Mouse (Mus musculus): ENCODE measurements at regions not wholly inside any gene's neighbourhood (a gene's known extent, or its start where the extent isn't known, plus 50 kb on each side); places are given as distances from the start of the nearest gene placed in this dataset.

DNA sequence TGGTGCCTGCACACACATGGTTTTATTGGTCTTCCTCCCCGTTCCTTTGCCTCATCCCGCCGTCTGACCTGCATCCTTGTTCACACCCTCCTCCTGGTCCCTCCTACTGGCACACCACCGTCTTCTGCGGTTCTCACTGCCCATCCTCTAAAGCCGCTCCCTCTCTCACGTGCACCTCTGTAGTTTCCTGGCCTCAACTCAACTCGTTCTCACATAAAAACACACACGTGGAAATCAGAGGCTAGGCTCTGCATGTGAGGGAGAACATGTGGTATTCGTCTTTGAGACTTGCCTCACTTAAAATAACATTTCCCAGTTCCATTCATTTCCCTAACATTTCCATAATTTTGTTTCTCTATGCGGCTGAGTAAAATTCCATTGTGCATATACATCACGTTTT is 69.5 kb downstream of the Aldh8a1 start:
- ATAC-seq (ENCODE audit: low read depth) (no peak), DNase-seq (no peak)
- no peak overlapping the region for H3K27ac ChIP-seq
- 60% methylated on average over 12 of the region's 12 CpGs for WGBS (ENCODE audit: insufficient replicate concordance)
- no peak overlapping the region for H3K4me3 ChIP-seq (replicated peaks)
- no peaks in the 10 kb centered on the region for H3K9me3 ChIP-seq (replicated peaks)
- H3K4me1 ChIP-seq (replicated peaks): peaks cover 20% of the 10 kb centered on the region
- no peaks in the 10 kb centered on the region for H3K36me3 ChIP-seq
- H3K27me3 ChIP-seq: no peaks in the 10 kb centered on the region
- no peak overlapping the region for H3K9ac ChIP-seq
- H3K4me2 ChIP-seq: no peak overlapping the region

DNA sequence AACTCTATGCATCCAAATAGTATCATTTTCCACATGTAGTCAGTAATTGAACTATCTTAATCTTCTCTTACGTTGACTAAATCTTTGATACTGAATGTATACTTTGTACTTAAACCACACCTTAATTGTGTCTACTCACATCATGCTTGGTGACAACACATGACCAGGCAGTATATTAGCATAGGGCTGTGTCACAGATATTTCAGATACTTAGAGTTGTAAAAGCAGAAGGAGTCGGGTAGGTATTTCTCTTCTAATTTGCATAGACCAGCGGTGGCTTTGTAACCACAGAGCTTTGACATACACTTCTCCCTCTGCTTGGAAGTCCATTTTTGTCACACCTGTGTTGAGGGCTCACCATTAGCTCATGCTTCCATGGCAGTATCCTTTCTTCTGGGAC is 71.0 kb downstream of the Aldh8a1 start:
- Histone ChIP-seq H3K27me3 (no peaks in the 10 kb centered on the region), H3K27ac (no peak overlapping the region), H3K9ac (no peak overlapping the region), H3K4me2 (no peak overlapping the region), H3K4me3 (replicated peaks) (no peak overlapping the region), H3K9me3 (replicated peaks) (no peaks in the 10 kb centered on the region), H3K4me1 (replicated peaks) (peaks cover 14% of the 10 kb centered on the region), H3K36me3 (no peaks in the 10 kb centered on the region)
- ATAC-seq (ENCODE audit: low read depth) (no peak), DNase-seq (no peak)
- WGBS (ENCODE audit: insufficient replicate concordance): 53% methylated on average over 3 of the region's 3 CpGs

DNA sequence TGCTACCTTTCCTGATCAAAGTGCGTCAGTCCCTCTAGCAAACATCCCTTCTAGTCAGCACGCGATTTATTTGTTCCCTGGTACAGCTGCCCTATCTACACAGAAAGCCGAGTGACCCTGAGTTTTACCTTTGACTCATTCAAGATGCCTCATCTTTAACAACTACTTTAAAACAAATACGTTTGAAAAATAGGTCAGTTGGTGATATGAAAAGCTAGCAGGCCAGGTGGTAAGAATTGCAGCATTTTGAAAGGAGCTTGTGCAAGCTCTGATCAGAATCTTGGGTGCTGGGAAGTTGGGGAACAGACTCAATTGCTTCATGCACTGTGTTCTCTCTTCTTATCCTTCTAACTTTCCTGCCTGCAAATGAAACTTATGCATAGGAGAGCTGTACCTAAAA is 71.9 kb downstream of the Aldh8a1 start:
- Histone ChIP-seq H3K27ac (no peak overlapping the region), H3K36me3 (no peaks in the 10 kb centered on the region), H3K4me2 (no peak overlapping the region), H3K9ac (no peak overlapping the region), H3K27me3 (no peaks in the 10 kb centered on the region), H3K4me1 (replicated peaks) (peaks cover 6% of the 10 kb centered on the region), H3K4me3 (replicated peaks) (no peak overlapping the region), H3K9me3 (replicated peaks) (no peaks in the 10 kb centered on the region)
- WGBS (ENCODE audit: insufficient replicate concordance): 63% methylated on average over 5 of the region's 5 CpGs
- ATAC-seq (ENCODE audit: low read depth): no peak
- DNase-seq: no peak

DNA sequence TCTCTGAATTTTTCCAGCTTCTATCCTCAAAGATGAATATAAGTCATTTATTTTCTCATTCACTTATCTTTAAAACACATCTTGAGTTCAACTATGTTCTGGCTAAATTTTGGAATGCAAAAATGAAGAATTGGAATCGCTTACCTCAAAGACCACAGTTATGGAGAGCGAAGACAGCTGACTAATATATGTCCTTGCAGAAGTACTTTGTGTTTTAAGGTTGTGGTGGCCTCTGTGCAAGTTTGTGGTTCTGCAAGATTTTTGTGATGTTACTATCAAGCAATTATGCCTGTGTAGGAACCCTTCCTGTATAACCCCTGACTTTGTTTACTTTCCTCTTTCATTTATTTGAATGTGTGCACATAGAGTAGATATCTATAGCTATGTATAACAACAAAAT is 75.5 kb downstream of the Aldh8a1 start:
- Histone ChIP-seq H3K36me3 (no peaks in the 10 kb centered on the region), H3K9me3 (replicated peaks) (no peaks in the 10 kb centered on the region), H3K27me3 (no peaks in the 10 kb centered on the region), H3K4me2 (no peak overlapping the region), H3K4me3 (replicated peaks) (no peak overlapping the region), H3K9ac (no peak overlapping the region), H3K27ac (no peak overlapping the region), H3K4me1 (replicated peaks) (no peaks in the 10 kb centered on the region)
- DNase-seq (no peak), ATAC-seq (ENCODE audit: low read depth) (no peak)
- 77% methylated on average over 2 of the region's 2 CpGs for WGBS (ENCODE audit: insufficient replicate concordance)

DNA sequence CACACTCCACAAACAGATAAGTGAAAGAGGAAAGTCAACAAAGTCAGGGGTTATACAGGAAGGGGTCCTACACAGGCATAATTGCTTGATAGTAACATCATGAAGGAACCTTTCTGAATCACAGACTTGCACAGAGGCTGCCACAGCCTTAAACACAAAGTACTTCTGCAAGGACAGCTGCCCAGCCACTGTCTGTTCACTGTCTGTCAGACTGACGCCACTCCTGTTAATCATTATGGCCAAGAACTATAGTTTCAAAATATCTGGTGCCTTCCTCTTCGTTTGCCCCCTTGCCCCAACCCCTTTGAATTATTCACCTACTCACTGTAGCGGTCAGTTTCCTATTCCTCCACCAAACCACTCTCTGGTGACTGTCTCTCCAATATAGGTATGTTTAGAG is 76.4 kb downstream of the Aldh8a1 start:
- Histone ChIP-seq H3K4me2 (no peak overlapping the region), H3K36me3 (no peaks in the 10 kb centered on the region), H3K4me3 (replicated peaks) (no peak overlapping the region), H3K9ac (no peak overlapping the region), H3K4me1 (replicated peaks) (no peaks in the 10 kb centered on the region), H3K27ac (no peak overlapping the region), H3K27me3 (no peaks in the 10 kb centered on the region), H3K9me3 (replicated peaks) (no peaks in the 10 kb centered on the region)
- DNase-seq (no peak), ATAC-seq (ENCODE audit: low read depth) (no peak)
- WGBS (ENCODE audit: insufficient replicate concordance): 66% methylated on average over 3 of the region's 3 CpGs

DNA sequence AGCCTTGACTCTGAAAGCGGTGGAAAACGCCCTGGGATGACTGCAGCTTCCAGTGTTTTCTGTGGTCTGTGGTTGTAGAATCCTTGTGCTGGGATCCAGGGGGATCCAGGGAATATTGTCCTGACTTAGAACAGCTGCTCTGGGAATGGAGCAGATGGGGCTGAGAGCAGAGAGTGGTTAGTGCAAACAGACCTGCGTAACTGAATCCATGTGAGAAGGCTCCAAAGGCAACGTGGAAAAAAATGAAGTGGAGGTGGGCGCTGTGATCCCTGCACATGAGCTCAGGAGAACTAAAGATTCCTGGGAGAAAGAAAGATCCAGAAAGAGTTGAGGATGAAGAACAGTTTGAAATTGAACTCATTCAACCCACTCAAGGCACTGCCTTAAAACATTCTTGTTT is 77.1 kb downstream of the Aldh8a1 start:
- H3K9ac ChIP-seq: no peak overlapping the region
- no peak overlapping the region for H3K4me2 ChIP-seq
- no peaks in the 10 kb centered on the region for H3K36me3 ChIP-seq
- H3K4me3 ChIP-seq (replicated peaks): no peak overlapping the region
- no peak overlapping the region for H3K27ac ChIP-seq
- 73% methylated on average over 5 of the region's 5 CpGs for WGBS (ENCODE audit: insufficient replicate concordance)
- ATAC-seq (ENCODE audit: low read depth) (no peak), DNase-seq (no peak)
- no peaks in the 10 kb centered on the region for H3K9me3 ChIP-seq (replicated peaks)
- H3K4me1 ChIP-seq (replicated peaks): no peaks in the 10 kb centered on the region
- H3K27me3 ChIP-seq: no peaks in the 10 kb centered on the region

DNA sequence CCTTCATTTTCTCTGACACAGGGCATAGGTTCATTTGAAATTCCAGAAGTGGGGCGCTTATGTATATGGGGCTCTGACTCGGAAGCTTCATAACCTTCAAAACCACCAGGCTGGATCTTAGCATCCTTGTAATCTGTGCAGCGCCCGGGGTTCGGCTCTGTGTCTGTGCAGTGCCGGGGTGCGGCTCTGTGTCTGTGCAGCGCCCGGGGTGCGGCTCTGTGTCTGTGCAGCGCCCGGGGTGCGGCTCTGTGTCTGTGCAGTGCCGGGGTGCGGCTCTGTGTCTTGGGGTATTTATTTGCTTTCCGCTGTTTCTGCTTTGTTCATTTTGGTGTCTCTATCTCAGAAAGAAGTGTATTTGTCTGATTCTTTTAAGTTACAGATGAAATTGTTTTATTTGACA is 77.7 kb downstream of the Aldh8a1 start:
- Histone ChIP-seq H3K9me3 (replicated peaks) (no peaks in the 10 kb centered on the region), H3K4me3 (replicated peaks) (no peak overlapping the region), H3K4me1 (replicated peaks) (no peaks in the 10 kb centered on the region), H3K27ac (no peak overlapping the region), H3K4me2 (no peak overlapping the region), H3K9ac (no peak overlapping the region), H3K27me3 (no peaks in the 10 kb centered on the region), H3K36me3 (no peaks in the 10 kb centered on the region)
- ATAC-seq (ENCODE audit: low read depth): no peak
- 77% methylated on average over 16 of the region's 16 CpGs for WGBS (ENCODE audit: insufficient replicate concordance)
- DNase-seq: no peak

DNA sequence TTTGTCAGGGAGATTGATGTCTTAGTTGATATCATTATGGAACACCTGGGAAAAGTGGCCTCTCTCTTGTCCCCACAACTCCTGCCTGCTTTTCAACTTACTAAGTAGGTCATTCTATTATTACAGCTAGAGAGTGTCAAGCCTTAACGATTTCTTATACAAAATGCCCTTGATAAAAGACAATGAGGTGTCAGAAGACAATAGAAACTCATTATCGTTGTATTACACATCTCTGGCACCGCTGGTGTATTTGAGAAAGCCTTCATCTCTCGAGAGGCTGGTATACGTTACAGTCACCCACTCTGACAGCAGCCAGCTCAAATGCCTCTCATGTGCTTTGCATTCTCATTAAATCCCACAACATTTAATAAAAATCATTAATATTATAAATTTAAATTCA is 78.8 kb downstream of the Aldh8a1 start:
- H3K9me3 ChIP-seq (replicated peaks): no peaks in the 10 kb centered on the region
- no peak overlapping the region for H3K4me3 ChIP-seq (replicated peaks)
- no peak overlapping the region for H3K4me2 ChIP-seq
- H3K36me3 ChIP-seq: no peaks in the 10 kb centered on the region
- no peaks in the 10 kb centered on the region for H3K4me1 ChIP-seq (replicated peaks)
- no peaks in the 10 kb centered on the region for H3K27me3 ChIP-seq
- no peak overlapping the region for H3K27ac ChIP-seq
- ATAC-seq (ENCODE audit: low read depth): no peak
- H3K9ac ChIP-seq: no peak overlapping the region
- DNase-seq: no peak
- WGBS (ENCODE audit: insufficient replicate concordance): 69% methylated on average over 5 of the region's 5 CpGs

DNA sequence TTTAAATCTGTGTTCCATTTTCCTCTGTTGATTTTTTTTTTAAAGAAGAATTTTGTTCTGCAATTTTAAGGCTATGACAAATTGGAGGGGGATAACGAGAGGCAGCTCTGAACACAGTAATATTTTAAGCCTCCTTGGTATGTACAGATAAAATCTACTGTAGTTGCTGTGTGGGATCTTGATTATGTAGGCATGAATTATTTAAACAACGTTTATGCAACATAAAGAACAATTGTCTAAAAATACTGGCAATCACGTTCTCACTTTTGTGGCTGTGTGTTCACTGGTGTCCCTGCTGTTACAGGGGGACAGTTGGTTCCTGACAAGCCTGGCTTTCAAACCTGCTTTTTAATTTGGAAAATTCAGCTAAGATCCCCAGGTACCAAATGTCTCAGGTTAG is 79.3 kb downstream of the Aldh8a1 start:
- WGBS (ENCODE audit: insufficient replicate concordance): 50% methylated on average over 3 of the region's 3 CpGs
- Histone ChIP-seq H3K36me3 (no peaks in the 10 kb centered on the region), H3K27me3 (no peaks in the 10 kb centered on the region), H3K4me2 (no peak overlapping the region), H3K27ac (no peak overlapping the region), H3K4me3 (replicated peaks) (no peak overlapping the region), H3K9me3 (replicated peaks) (no peaks in the 10 kb centered on the region), H3K4me1 (replicated peaks) (no peaks in the 10 kb centered on the region), H3K9ac (no peak overlapping the region)
- DNase-seq (no peak), ATAC-seq (ENCODE audit: low read depth) (no peak)

DNA sequence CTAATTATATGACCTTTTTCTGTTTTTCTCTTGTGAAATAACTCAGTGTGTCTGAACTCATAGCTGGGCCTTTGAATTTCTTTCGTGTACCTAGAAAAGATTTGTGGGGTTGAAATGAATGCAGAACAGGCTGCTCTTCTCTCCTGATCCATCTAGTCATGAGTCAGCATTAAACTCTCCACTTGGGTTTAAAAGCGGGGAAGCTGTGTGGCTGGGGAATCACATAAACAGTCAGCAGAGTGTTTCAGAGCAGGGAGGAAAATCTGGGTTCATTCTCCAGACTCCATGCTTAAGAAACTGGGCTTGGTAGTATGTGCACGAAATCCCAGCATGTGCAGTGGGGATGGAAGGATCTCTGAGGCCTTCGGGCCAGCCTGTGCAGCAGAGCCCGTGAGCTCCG is 79.9 kb downstream of the Aldh8a1 start:
- H3K4me3 ChIP-seq (replicated peaks): no peak overlapping the region
- H3K27me3 ChIP-seq: no peaks in the 10 kb centered on the region
- no peaks in the 10 kb centered on the region for H3K9me3 ChIP-seq (replicated peaks)
- DNase-seq (no peak), ATAC-seq (ENCODE audit: low read depth) (no peak)
- H3K4me1 ChIP-seq (replicated peaks): no peaks in the 10 kb centered on the region
- H3K9ac ChIP-seq: no peak overlapping the region
- H3K4me2 ChIP-seq: no peak overlapping the region
- no peak overlapping the region for H3K27ac ChIP-seq
- 67% methylated on average over 6 of the region's 6 CpGs for WGBS (ENCODE audit: insufficient replicate concordance)
- no peaks in the 10 kb centered on the region for H3K36me3 ChIP-seq

DNA sequence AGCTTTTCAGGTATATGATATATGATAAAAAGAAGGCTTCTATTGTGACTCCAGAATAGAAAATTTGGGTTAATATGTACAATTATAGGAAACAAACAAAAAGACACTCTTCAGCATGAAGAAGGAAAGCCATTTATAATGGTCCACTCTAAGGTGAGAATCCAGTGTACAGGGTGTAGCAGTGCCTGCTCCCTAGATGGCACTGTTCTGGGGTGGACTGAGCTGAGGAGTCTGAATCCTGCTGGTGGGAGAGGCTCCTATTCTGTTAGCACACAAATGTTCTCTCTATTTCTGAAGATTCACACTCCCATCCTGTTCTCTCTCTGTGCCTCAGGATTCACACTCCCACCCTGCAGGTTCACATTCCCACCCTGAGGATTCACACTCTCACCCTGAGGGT is 81.5 kb downstream of the Aldh8a1 start:
- ATAC-seq (ENCODE audit: low read depth) (no peak), DNase-seq (no peak)
- H3K4me1 ChIP-seq (replicated peaks): no peaks in the 10 kb centered on the region
- H3K9ac ChIP-seq: no peak overlapping the region
- H3K36me3 ChIP-seq: no peaks in the 10 kb centered on the region
- H3K27ac ChIP-seq: no peak overlapping the region
- no peaks in the 10 kb centered on the region for H3K27me3 ChIP-seq
- no peak overlapping the region for H3K4me3 ChIP-seq (replicated peaks)
- no peak overlapping the region for H3K4me2 ChIP-seq
- no peaks in the 10 kb centered on the region for H3K9me3 ChIP-seq (replicated peaks)

DNA sequence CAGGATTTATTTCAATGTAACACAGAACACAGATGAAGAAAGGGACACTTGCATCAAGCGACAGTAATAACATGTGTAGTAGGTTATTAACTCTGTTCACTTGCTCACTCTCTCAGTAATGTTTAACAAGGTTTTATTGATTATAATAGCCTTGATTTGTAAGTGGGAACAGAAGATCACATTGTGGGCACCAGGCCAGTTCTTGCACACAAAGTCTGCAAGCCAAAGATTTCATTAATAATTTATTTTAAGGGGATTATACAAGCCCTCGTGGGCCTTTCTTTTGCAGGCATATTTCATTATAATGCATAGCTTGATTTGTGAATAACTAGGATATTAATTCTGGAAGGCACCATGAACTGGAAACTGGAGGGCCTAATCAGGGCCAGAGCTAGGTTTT is 83.0 kb downstream of the Aldh8a1 start:
- H3K4me1 ChIP-seq (replicated peaks): no peaks in the 10 kb centered on the region
- H3K9ac ChIP-seq: no peak overlapping the region
- WGBS (ENCODE audit: insufficient replicate concordance): 51% methylated on average over 2 of the region's 2 CpGs
- H3K4me2 ChIP-seq: no peak overlapping the region
- DNase-seq (no peak), ATAC-seq (ENCODE audit: low read depth) (no peak)
- H3K27me3 ChIP-seq: no peaks in the 10 kb centered on the region
- no peaks in the 10 kb centered on the region for H3K36me3 ChIP-seq
- no peak overlapping the region for H3K27ac ChIP-seq
- no peak overlapping the region for H3K4me3 ChIP-seq (replicated peaks)
- H3K9me3 ChIP-seq (replicated peaks): no peaks in the 10 kb centered on the region

DNA sequence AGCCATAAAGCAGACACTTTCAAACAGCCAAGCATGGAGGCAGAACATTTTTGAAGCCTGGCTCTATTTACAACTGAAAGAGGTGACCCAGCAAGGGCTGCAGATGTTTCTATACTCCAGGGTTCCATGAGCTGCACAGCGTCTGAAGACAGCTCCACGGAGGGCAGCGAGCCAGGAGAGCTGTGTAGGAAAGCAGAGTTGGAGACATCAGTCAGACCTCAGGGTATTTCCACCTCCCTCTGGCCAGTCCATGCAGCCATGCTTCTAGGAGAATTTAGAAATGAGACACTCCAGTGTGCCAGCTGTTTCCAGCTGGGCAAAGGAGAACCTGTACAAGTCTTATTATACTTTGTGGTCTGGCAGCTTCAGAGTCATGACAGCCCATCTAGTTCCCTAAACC is 85.8 kb downstream of the Aldh8a1 start:
- Histone ChIP-seq H3K36me3 (no peaks in the 10 kb centered on the region), H3K4me2 (no peak overlapping the region), H3K4me1 (replicated peaks) (no peaks in the 10 kb centered on the region), H3K27ac (no peak overlapping the region), H3K27me3 (no peaks in the 10 kb centered on the region), H3K9me3 (replicated peaks) (no peaks in the 10 kb centered on the region), H3K4me3 (replicated peaks) (no peak overlapping the region), H3K9ac (no peak overlapping the region)
- 56% methylated on average over 3 of the region's 3 CpGs for WGBS (ENCODE audit: insufficient replicate concordance)
- no peak for ATAC-seq (ENCODE audit: low read depth)
- no peak for DNase-seq
